8 mouse cellular contexts compared by ENCODE assay signal in the genomic region with DNA sequence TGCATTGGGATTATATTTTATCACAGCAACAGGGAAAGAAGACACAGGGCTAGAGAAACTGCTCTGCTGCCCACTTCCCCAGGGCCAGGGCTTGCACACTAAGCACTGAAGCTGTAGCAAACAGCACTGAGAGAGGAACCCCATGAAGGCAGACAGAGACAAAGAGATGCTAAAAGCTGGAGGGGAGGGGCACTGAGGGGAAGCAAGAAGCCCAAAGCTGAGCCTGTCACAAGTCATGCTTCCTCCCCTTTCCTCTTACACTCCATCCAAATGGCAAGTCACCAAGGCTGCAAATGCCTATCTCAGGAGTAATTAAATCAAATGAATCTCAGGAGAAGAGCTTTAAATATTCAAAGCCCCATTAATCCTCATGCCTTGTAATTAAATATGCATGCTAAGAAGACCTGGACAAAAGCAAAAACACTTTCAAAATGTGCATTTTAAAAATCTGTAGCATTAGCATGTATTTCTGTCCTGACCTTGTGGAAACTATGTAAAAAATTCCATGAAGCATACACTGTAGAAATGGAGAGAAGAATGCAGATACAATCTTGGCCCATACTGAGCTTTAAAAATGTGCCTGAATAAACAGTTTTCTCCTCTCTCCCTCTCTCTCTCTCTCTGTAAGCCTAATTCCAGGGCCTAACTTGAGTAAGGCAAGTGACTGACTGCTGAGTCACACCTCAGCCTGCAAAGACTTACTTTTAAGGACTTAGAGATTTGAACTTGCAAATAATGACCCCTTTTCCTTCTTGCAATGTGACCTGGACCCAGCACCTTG.
DNase-seq lines count a peak whose midpoint lies in the region; ATAC-seq and TF ChIP-seq lines count a peak whose summit lies in the region.

No protein-coding gene starts in this region.

- no peak for DNase-seq in heart, embryonic 10.5 days (ENCODE audit: low spot score)
- DNase-seq in heart, adult 8-10 months (ENCODE audit: low spot score) = no peak
- peak; percentile 21 for DNase-seq in 3134 (ENCODE audit: extremely low read depth, insufficient read length, low spot score)
- no peak for DNase-seq in liver, embryonic 14.5 days (ENCODE audit: low read depth in 3 of 3, low spot score in 3 of 3)
- no peak for DNase-seq in left cerebral cortex, postnatal 10 days (ENCODE audit: extremely low spot score in 1 of 2, low spot score in 2 of 2)
- no peak for DNase-seq in T-cell, adult 2 months (ENCODE audit: low spot score)

- H3K4me1 ChIP-seq in heart, embryonic 10.5 days = peaks cover 62% of the 10 kb centered on the region
- H3K4me1 ChIP-seq in embryonic fibroblast, embryonic 13.5 days (ENCODE audit: control insufficient read depth, insufficient read depth, low read length) = peaks cover 45% of the 10 kb centered on the region
- peaks cover 43 to 64% of the 10 kb centered on the region in 2 experiments for H3K4me1 ChIP-seq in liver, embryonic 14.5 days (replicated peaks; ENCODE audit: control insufficient read depth in 2 of 2, insufficient read depth in 2 of 2, low read length in 1 of 2)

- peak overlapping the region; percentile 16; the same call in 1 of the 2 replicates for H3K9ac ChIP-seq in liver, embryonic 14.5 days (replicated peaks)

- H3K4me3 ChIP-seq in heart, embryonic 10.5 days = no peak overlapping the region
- H3K4me3 ChIP-seq in embryonic fibroblast, embryonic 13.5 days (ENCODE audit: insufficient read depth, low read length) = no peak overlapping the region
- H3K4me3 ChIP-seq in liver, embryonic 14.5 days (ENCODE audit: insufficient read depth in 1 of 2, low read depth in 2 of 2, low read length in 2 of 2) = no peak overlapping the region

- peaks cover 20% of the 10 kb centered on the region for H3K36me3 ChIP-seq in heart, embryonic 10.5 days
- peaks cover 9% of the 10 kb centered on the region for H3K36me3 ChIP-seq in liver, embryonic 14.5 days (replicated peaks; ENCODE audit: control insufficient read depth, insufficient read depth, low read depth)

- intact Hi-C loops in left cerebral cortex, postnatal 10 days (cut with DNase I) = no loop called here

- H3K27ac ChIP-seq in heart, embryonic 10.5 days = peak overlapping the region; percentile 69
- peak overlapping the region; percentile 100 for H3K27ac ChIP-seq in embryonic fibroblast, embryonic 13.5 days (ENCODE audit: insufficient read depth, low read length)
- H3K27ac ChIP-seq in liver, embryonic 14.5 days = peak overlapping the region; percentile 11

- no peak for ATAC-seq in liver, embryonic 14.5 days (ENCODE audit: insufficient read depth)
- no peak for ATAC-seq in inflammation-experienced regulatory T-cells, adult 6 months

- 0 out of 2 replicates have a peak, but pooled peaks have one; percentile 17 for TF ChIP-seq POLR2A in embryonic fibroblast, embryonic 13.5 days (IDR thresholded peaks at IDR 0.05; ENCODE audit: low read depth, low read length)

- no peak overlapping the region for H3K4me2 ChIP-seq in liver, embryonic 14.5 days (ENCODE audit: low read depth)

- H3K9me3 ChIP-seq in heart, embryonic 10.5 days = no peaks in the 10 kb centered on the region
- no peaks in the 10 kb centered on the region for H3K9me3 ChIP-seq in liver, embryonic 14.5 days (ENCODE audit: control insufficient read depth, low read length)

- no peak for TF ChIP-seq CTCF in embryonic fibroblast, embryonic 13.5 days (IDR thresholded peaks at IDR 0.05; ENCODE audit: borderline replicate concordance, insufficient read depth, low read length)
- no peak for TF ChIP-seq CTCF in liver, embryonic 14.5 days (IDR thresholded peaks at IDR 0.05; ENCODE audit: low read depth)

- TF ChIP-seq EP300 in liver, embryonic 14.5 days (IDR thresholded peaks at IDR 0.05; ENCODE audit: low read depth) = no peak

- no peaks in the 10 kb centered on the region for H3K27me3 ChIP-seq in heart, embryonic 10.5 days (ENCODE audit: insufficient read depth, poor library complexity, severe bottlenecking)
- H3K27me3 ChIP-seq in liver, embryonic 14.5 days (ENCODE audit: control insufficient read depth, insufficient read depth, low read length) = no peaks in the 10 kb centered on the region

Comparison
In these comparisons a context has a peak if more than half of its experiments do, and no peak if none do; other contexts are left out.
1. H3K27ac ChIP-seq: peak in every context shown above with its lines; median percentile 100 in embryonic fibroblast, embryonic 13.5 days; 69 in heart, embryonic 10.5 days; 11 in liver, embryonic 14.5 days.